Mouse (Mus musculus): ENCODE data around the gene Tmem236.

DNA sequence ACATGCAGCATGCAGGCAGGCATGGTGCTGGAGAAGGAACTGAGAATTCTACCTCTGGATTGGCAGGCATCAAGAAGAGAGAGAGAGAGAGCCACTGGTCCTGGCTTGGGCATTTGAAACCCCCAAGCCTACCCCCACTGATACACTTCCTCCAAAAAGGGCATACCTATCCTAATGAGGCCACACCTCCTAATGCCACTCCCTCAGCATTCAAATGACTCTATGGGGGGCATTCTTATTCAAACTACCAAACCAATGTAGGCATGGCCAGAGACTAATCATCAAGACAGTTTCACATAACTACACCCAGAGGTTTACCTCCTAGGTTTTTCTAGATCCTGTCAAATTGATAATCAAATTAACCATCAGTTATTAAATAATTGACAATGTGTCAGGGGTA, 6.6 kb upstream of the Tmem236 start:
- TF ChIP-seq GATA1 (IDR thresholded peaks at IDR 0.05; ENCODE audit: borderline replicate concordance, low read length) (no peak), FLI1 (IDR thresholded peaks at IDR 0.05; ENCODE audit: low read length) (no peak)
